Mouse (Mus musculus): ENCODE measurements around the gene Zscan2. TPM values are rescaled to one million over a fixed set of nuclear protein-coding genes. Genes with fewer than 3 reads are reported as not detected.

The Zscan2 gene
- polyA plus RNA-seq, 1 experiment from 2014 or later: 1.4 TPM

- no peak for ATAC-seq
- Histone ChIP-seq H3K36me3 (ENCODE audit: control insufficient read depth, insufficient read depth, low read length) (no peaks in the 10 kb centered on the region), H3K4me3 (ENCODE audit: low read length) (no peak overlapping the region), H3K9me3 (ENCODE audit: control insufficient read depth, low read length) (peaks cover 5% of the 10 kb centered on the region), H3K27me3 (replicated peaks; ENCODE audit: control insufficient read depth, insufficient read depth, low read length) (no peaks in the 10 kb centered on the region), H3K27ac (ENCODE audit: low read length) (no peak overlapping the region), H3K4me1 (ENCODE audit: control insufficient read depth, insufficient read depth, low read length) (peaks cover 11% of the 10 kb centered on the region), H3K9ac (ENCODE audit: low read depth, low read length) (no peak overlapping the region), H3K4me2 (ENCODE audit: low read depth, low read length) (no peak overlapping the region)
- 56% methylated on average over 4 of the region's 4 CpGs for WGBS
Measured at GRCm38 (mm10) chr7:80840937-80841336, 19.8 kb upstream of the Zscan2 start.

- no peaks in the 10 kb centered on the region for H3K36me3 ChIP-seq (ENCODE audit: control insufficient read depth, insufficient read depth, low read length)
- no peak overlapping the region for H3K4me2 ChIP-seq (ENCODE audit: low read depth, low read length)
- H3K9ac ChIP-seq (ENCODE audit: low read depth, low read length): no peak overlapping the region
- no peak overlapping the region; the same call in 1 of the 2 replicates for H3K27ac ChIP-seq (ENCODE audit: low read length)
- H3K9me3 ChIP-seq (ENCODE audit: control insufficient read depth, low read length): peaks cover 5% of the 10 kb centered on the region
- peak; percentile 67 for ATAC-seq
- H3K4me3 ChIP-seq (ENCODE audit: low read length): no peak overlapping the region
- H3K27me3 ChIP-seq (replicated peaks; ENCODE audit: control insufficient read depth, insufficient read depth, low read length): no peaks in the 10 kb centered on the region
- 57% methylated on average over 5 of the region's 5 CpGs for WGBS
- peaks cover 13% of the 10 kb centered on the region for H3K4me1 ChIP-seq (ENCODE audit: control insufficient read depth, insufficient read depth, low read length)
Measured at GRCm38 (mm10) chr7:80842132-80842531, 18.6 kb upstream of the Zscan2 start.

GRCm38 (mm10) chr7:80843176-80843575 is 17.5 kb upstream of the Zscan2 start:
- Histone ChIP-seq H3K27me3 (replicated peaks; ENCODE audit: control insufficient read depth, insufficient read depth, low read length) (no peaks in the 10 kb centered on the region), H3K4me2 (ENCODE audit: low read depth, low read length) (no peak overlapping the region), H3K36me3 (ENCODE audit: control insufficient read depth, insufficient read depth, low read length) (no peaks in the 10 kb centered on the region), H3K9me3 (ENCODE audit: control insufficient read depth, low read length) (peaks cover 5% of the 10 kb centered on the region), H3K4me3 (ENCODE audit: low read length) (no peak overlapping the region), H3K27ac (ENCODE audit: low read length) (no peak overlapping the region), H3K4me1 (ENCODE audit: control insufficient read depth, insufficient read depth, low read length) (peaks cover 12% of the 10 kb centered on the region), H3K9ac (ENCODE audit: low read depth, low read length) (no peak overlapping the region)
- ATAC-seq: no peak
- 81% methylated on average over 1 of the region's 1 CpGs for WGBS

- no peak for ATAC-seq
- 92% methylated on average over 8 of the region's 8 CpGs for WGBS
- no peaks in the 10 kb centered on the region for H3K36me3 ChIP-seq (ENCODE audit: control insufficient read depth, insufficient read depth, low read length)
Measured at GRCm38 (mm10) chr7:80843910-80844640, 16.6 kb upstream of the Zscan2 start.

GRCm38 (mm10) chr7:80844691-80845090 is 16.0 kb upstream of the Zscan2 start:
- Histone ChIP-seq H3K36me3 (ENCODE audit: control insufficient read depth, insufficient read depth, low read length) (no peaks in the 10 kb centered on the region), H3K4me3 (ENCODE audit: low read length) (no peak overlapping the region), H3K9me3 (ENCODE audit: control insufficient read depth, low read length) (peaks cover 5% of the 10 kb centered on the region), H3K9ac (ENCODE audit: low read depth, low read length) (no peak overlapping the region), H3K4me1 (ENCODE audit: control insufficient read depth, insufficient read depth, low read length) (peaks cover 13% of the 10 kb centered on the region), H3K27me3 (replicated peaks; ENCODE audit: control insufficient read depth, insufficient read depth, low read length) (no peaks in the 10 kb centered on the region), H3K27ac (ENCODE audit: low read length) (no peak overlapping the region), H3K4me2 (ENCODE audit: low read depth, low read length) (no peak overlapping the region)
- ATAC-seq: no peak
- WGBS: 96% methylated on average over 12 of the region's 12 CpGs

More at GRCm38 (mm10) chr7:80843910-80844640, 16.6 kb upstream of the Zscan2 start:
- Histone ChIP-seq H3K9ac (ENCODE audit: low read depth, low read length) (no peak overlapping the region), H3K4me1 (ENCODE audit: control insufficient read depth, insufficient read depth, low read length) (peaks cover 10% of the 10 kb centered on the region), H3K27ac (ENCODE audit: low read length) (no peak overlapping the region), H3K4me3 (ENCODE audit: low read length) (no peak overlapping the region), H3K4me2 (ENCODE audit: low read depth, low read length) (no peak overlapping the region), H3K9me3 (ENCODE audit: control insufficient read depth, low read length) (peaks cover 5% of the 10 kb centered on the region), H3K27me3 (replicated peaks; ENCODE audit: control insufficient read depth, insufficient read depth, low read length) (no peaks in the 10 kb centered on the region)

GRCm38 (mm10) chr7:80845621-80846279 is 15.0 kb upstream of the Zscan2 start:
- ATAC-seq: 0 out of 2 replicates have a peak, but pooled peaks have one; percentile 14
- Histone ChIP-seq H3K4me1 (ENCODE audit: control insufficient read depth, insufficient read depth, low read length) (peaks cover 7% of the 10 kb centered on the region), H3K27me3 (replicated peaks; ENCODE audit: control insufficient read depth, insufficient read depth, low read length) (no peaks in the 10 kb centered on the region), H3K36me3 (ENCODE audit: control insufficient read depth, insufficient read depth, low read length) (no peaks in the 10 kb centered on the region), H3K4me2 (ENCODE audit: low read depth, low read length) (no peak overlapping the region), H3K9me3 (ENCODE audit: control insufficient read depth, low read length) (peaks cover 5% of the 10 kb centered on the region), H3K4me3 (ENCODE audit: low read length) (no peak overlapping the region), H3K27ac (ENCODE audit: low read length) (no peak overlapping the region), H3K9ac (ENCODE audit: low read depth, low read length) (no peak overlapping the region)
- WGBS: 69% methylated on average over 15 of the region's 15 CpGs

- Histone ChIP-seq H3K4me2 (ENCODE audit: low read depth, low read length) (no peak overlapping the region), H3K9me3 (ENCODE audit: control insufficient read depth, low read length) (peaks cover 5% of the 10 kb centered on the region), H3K4me1 (ENCODE audit: control insufficient read depth, insufficient read depth, low read length) (peaks cover 6% of the 10 kb centered on the region; the same call in 1 of the 2 replicates), H3K27ac (ENCODE audit: low read length) (no peak overlapping the region), H3K27me3 (replicated peaks; ENCODE audit: control insufficient read depth, insufficient read depth, low read length) (no peaks in the 10 kb centered on the region), H3K36me3 (ENCODE audit: control insufficient read depth, insufficient read depth, low read length) (no peaks in the 10 kb centered on the region), H3K9ac (ENCODE audit: low read depth, low read length) (no peak overlapping the region), H3K4me3 (ENCODE audit: low read length) (no peak overlapping the region)
- no peak for ATAC-seq
- WGBS: 83% methylated on average over 10 of the region's 10 CpGs
Measured at GRCm38 (mm10) chr7:80846280-80846678, 14.4 kb upstream of the Zscan2 start.

- H3K27me3 ChIP-seq (replicated peaks; ENCODE audit: control insufficient read depth, insufficient read depth, low read length): no peaks in the 10 kb centered on the region
- no peak overlapping the region for H3K27ac ChIP-seq (ENCODE audit: low read length)
- H3K36me3 ChIP-seq (ENCODE audit: control insufficient read depth, insufficient read depth, low read length): no peaks in the 10 kb centered on the region
- ATAC-seq: no peak
- WGBS: 80% methylated on average over 5 of the region's 5 CpGs
- H3K9me3 ChIP-seq (ENCODE audit: control insufficient read depth, low read length): peaks cover 5% of the 10 kb centered on the region
- no peak overlapping the region for H3K4me3 ChIP-seq (ENCODE audit: low read length)
- no peak overlapping the region for H3K4me2 ChIP-seq (ENCODE audit: low read depth, low read length)
- H3K9ac ChIP-seq (ENCODE audit: low read depth, low read length): no peak overlapping the region
- peaks cover 6% of the 10 kb centered on the region; the same call in 1 of the 2 replicates for H3K4me1 ChIP-seq (ENCODE audit: control insufficient read depth, insufficient read depth, low read length)
Measured at GRCm38 (mm10) chr7:80846709-80847108, 14.0 kb upstream of the Zscan2 start.

- Histone ChIP-seq H3K9me3 (ENCODE audit: control insufficient read depth, low read length) (peaks cover 1% of the 10 kb centered on the region), H3K27me3 (replicated peaks; ENCODE audit: control insufficient read depth, insufficient read depth, low read length) (no peaks in the 10 kb centered on the region), H3K4me1 (ENCODE audit: control insufficient read depth, insufficient read depth, low read length) (peaks cover 6% of the 10 kb centered on the region; the same call in 1 of the 2 replicates), H3K9ac (ENCODE audit: low read depth, low read length) (no peak overlapping the region), H3K4me2 (ENCODE audit: low read depth, low read length) (no peak overlapping the region), H3K36me3 (ENCODE audit: control insufficient read depth, insufficient read depth, low read length) (no peaks in the 10 kb centered on the region), H3K27ac (ENCODE audit: low read length) (no peak overlapping the region), H3K4me3 (ENCODE audit: low read length) (no peak overlapping the region)
- 74% methylated on average over 2 of the region's 2 CpGs for WGBS
- no peak; the same call in 1 of the 2 replicates for ATAC-seq
Measured at GRCm38 (mm10) chr7:80849267-80849666, 11.5 kb upstream of the Zscan2 start.
